Mouse (Mus musculus): ENCODE data around the gene Trim63. TPM values are rescaled to one million over a fixed set of nuclear protein-coding genes. Genes with fewer than 3 reads are reported as not detected.

Gene Trim63
- polyA plus RNA-seq, 2 experiments, result 0.07 TPM; not detected in 1

DNA sequence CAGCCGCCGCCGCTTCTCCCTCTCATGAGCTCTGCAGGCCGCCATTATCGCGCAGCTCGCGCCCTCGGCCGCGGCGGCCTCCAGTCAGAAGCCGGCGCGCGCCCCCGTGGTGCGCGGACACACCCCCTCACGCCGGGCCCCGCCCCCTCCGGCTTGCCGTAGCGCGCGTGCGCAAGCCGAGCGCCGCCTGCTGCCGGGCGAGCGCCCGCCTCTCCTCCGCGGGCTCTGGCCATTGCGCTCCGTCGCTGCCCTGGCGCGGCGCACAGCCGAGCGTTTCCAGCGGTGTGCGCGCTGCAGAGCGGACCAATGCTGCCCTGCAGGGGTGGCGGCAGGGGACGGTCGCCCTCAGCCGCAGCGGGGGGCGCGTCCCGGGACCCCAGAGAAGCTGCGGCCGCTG lies 27.8 kb upstream of the Trim63 start:
- Histone ChIP-seq H3K4me1 (replicated peaks; ENCODE audit: control insufficient read depth in 2 of 2, insufficient read depth in 2 of 2, low read length in 1 of 2) (peaks cover 21 to 29% of the 10 kb centered on the region in 2 experiments), H3K36me3 (replicated peaks; ENCODE audit: control insufficient read depth, insufficient read depth, low read depth) (peaks cover 21% of the 10 kb centered on the region), H3K27me3 (ENCODE audit: control insufficient read depth, insufficient read depth, low read length) (no peaks in the 10 kb centered on the region), H3K4me3 (ENCODE audit: insufficient read depth in 1 of 2, low read depth in 2 of 2, low read length in 2 of 2) (peak overlapping the region; percentile 87 to 97), H3K9ac (replicated peaks) (peak overlapping the region; percentile 99), H3K27ac (peak overlapping the region; percentile 71), H3K4me2 (ENCODE audit: low read depth) (peak overlapping the region; percentile 83), H3K9me3 (ENCODE audit: control insufficient read depth, low read length) (no peaks in the 10 kb centered on the region)
- peak; percentile 80 to 83 (median 81) for DNase-seq (ENCODE audit: low read depth in 3 of 3, low spot score in 3 of 3)
- peak; percentile 89 for ATAC-seq (ENCODE audit: insufficient read depth)
- under 1% methylated on average over 59 of the region's 59 CpGs for whole genome bisulfite sequencing (ENCODE audit: insufficient replicate concordance)
- peak; percentile 27; the same call in 1 of the 2 replicates for TF ChIP-seq CTCF (IDR thresholded peaks at IDR 0.05; ENCODE audit: low read depth)
- no peak for TF ChIP-seq EP300 (IDR thresholded peaks at IDR 0.05; ENCODE audit: low read depth)

DNA sequence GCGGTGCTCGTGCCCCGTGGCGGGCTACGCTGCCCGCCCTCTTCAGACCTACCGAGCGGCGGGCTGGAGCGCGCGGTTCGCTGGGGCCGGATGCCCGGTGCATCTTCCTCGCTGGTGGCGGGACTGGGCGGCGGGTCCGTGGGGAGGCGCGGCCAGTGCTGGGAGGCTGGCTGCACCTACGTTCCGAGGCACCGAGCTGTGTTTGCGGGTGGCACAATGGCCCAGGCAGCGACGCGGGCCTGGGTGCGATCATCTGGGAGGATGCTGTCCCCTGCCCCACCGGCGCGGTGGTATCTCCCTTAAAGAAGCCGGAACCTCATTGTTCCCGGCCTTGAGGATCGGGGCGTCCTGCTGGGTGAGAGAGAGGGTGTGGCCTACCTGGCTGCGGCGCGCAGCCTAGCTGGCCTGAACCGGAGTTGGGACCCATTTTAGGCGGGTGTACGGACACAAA lies 27.3 kb upstream of the Trim63 start, which contains the start of gene Pdik1l:
Gene Pdik1l (minus strand): TSS at position 321 of the 451 bp plus-strand sequence.
- TF ChIP-seq CTCF (IDR thresholded peaks at IDR 0.05; ENCODE audit: low read depth), result no peak; the same call in 1 of the 2 replicates
- TF ChIP-seq EP300 (IDR thresholded peaks at IDR 0.05; ENCODE audit: low read depth), result no peak
- Histone ChIP-seq H3K27me3 (ENCODE audit: control insufficient read depth, insufficient read depth, low read length) (no peaks in the 10 kb centered on the region), H3K27ac (peak within 1 kb of the TSS; percentile 71), H3K4me1 (replicated peaks; ENCODE audit: control insufficient read depth in 2 of 2, insufficient read depth in 2 of 2, low read length in 1 of 2) (peaks cover 21 to 29% of the 10 kb centered on the region in 2 experiments), H3K36me3 (replicated peaks; ENCODE audit: control insufficient read depth, insufficient read depth, low read depth) (peaks cover 18% of the 10 kb centered on the region), H3K9ac (replicated peaks) (peak within 1 kb of the TSS; percentile 99), H3K4me2 (ENCODE audit: low read depth) (peak within 1 kb of the TSS; percentile 83), H3K4me3 (ENCODE audit: insufficient read depth in 1 of 2, low read depth in 2 of 2, low read length in 2 of 2) (peak within 1 kb of the TSS; percentile 87 to 97), H3K9me3 (ENCODE audit: control insufficient read depth, low read length) (no peaks in the 10 kb centered on the region)
- ATAC-seq (ENCODE audit: insufficient read depth) (peak; percentile 75), DNase-seq (ENCODE audit: low read depth in 3 of 3, low spot score in 3 of 3) (peak; percentile 68 to 78 (median 71))
- WGBS (ENCODE audit: insufficient replicate concordance), result under 1% methylated on average over 43 of the region's 43 CpGs

DNA sequence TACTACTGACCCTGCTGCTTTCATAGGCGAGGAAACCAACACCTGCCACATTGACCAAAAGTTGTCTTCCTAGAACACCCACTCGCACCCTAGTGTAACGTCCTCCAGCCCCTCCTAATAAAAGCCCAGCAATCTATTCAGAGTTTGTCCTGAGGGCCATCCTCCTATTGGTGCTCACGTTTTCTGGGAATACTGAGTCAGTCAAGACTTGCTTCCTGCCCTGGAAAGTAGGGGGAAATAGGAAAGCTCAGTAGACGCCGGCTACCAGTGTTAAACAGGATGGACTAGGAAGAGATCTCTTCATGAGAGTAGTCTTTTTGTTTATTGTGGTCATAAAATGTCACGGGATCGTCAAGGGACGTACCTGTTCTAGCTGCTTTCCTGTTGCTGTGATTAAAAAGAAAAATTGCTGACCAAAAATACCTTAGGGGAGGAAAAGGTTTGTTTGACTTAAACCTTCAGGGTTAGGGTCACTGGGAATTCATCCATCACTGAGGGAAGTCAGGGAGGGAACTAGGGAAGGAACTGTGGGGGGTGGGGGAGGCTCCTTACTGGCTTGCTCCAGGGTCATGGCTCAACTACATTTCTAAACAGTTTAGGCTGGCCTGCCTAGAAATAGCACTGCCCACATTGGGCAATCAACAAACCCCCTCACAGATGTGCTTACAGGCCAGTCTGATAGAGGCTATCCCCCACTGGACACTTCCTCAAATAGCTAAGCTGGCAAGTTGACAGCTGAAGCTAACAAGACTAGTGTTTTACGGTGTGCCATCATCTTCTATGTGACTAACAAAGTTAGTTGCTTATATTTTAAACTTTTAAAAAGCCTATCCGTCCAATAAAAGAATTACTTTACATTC lies 26.3 kb upstream of the Trim63 start:
- H3K4me1 ChIP-seq (replicated peaks; ENCODE audit: control insufficient read depth in 2 of 2, insufficient read depth in 2 of 2, low read length in 1 of 2), result peaks cover 21 to 29% of the 10 kb centered on the region in 2 experiments
- H3K4me2 ChIP-seq (ENCODE audit: low read depth), result peak overlapping the region; percentile 83
- WGBS (ENCODE audit: insufficient replicate concordance), result 32% methylated on average over 11 of the region's 11 CpGs
- ATAC-seq (ENCODE audit: insufficient read depth), result no peak
- no peak overlapping the region; the same call in 1 of the 2 replicates for H3K27ac ChIP-seq
- DNase-seq (ENCODE audit: low read depth in 3 of 3, low spot score in 3 of 3), result no peak
- peak overlapping the region; percentile 81 to 97 for H3K4me3 ChIP-seq (ENCODE audit: insufficient read depth in 1 of 2, low read depth in 2 of 2, low read length in 2 of 2)
- no peaks in the 10 kb centered on the region for H3K27me3 ChIP-seq (ENCODE audit: control insufficient read depth, insufficient read depth, low read length)
- TF ChIP-seq CTCF (IDR thresholded peaks at IDR 0.05; ENCODE audit: low read depth) (no peak), EP300 (IDR thresholded peaks at IDR 0.05; ENCODE audit: low read depth) (no peak)
- no peaks in the 10 kb centered on the region for H3K9me3 ChIP-seq (ENCODE audit: control insufficient read depth, low read length)
- peaks cover 8% of the 10 kb centered on the region for H3K36me3 ChIP-seq (replicated peaks; ENCODE audit: control insufficient read depth, insufficient read depth, low read depth)
- peak overlapping the region; percentile 85 for H3K9ac ChIP-seq (replicated peaks)

DNA sequence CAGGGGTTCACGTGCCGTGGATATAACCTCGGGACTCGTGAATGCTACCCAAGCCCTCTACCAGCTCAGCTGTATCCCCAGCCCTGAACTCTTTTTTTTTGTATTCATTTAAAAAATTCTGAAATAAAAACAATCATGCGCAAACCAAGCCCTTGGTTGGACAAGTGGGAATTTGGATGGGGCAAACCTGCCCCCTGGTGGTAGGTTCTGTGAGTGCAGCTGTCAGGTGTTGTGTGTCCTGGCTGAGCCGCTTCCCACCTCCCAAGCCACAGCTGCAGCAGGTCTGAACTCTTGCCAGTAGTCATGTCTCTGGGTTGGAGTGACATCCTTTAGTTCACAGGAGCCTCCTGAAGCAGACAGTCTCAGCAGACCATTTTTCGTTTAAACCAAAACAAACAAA lies 22.9 kb upstream of the Trim63 start:
- TF ChIP-seq CTCF (IDR thresholded peaks at IDR 0.05; ENCODE audit: low read depth) (peak; percentile 96), EP300 (IDR thresholded peaks at IDR 0.05; ENCODE audit: low read depth) (no peak)
- WGBS (ENCODE audit: insufficient replicate concordance), result 19% methylated on average over 7 of the region's 7 CpGs

GRCm38 (mm10) chr4:134293061-134293691 lies 21.7 kb upstream of the Trim63 start:
- Histone ChIP-seq H3K36me3 (replicated peaks; ENCODE audit: control insufficient read depth, insufficient read depth, low read depth) (no peaks in the 10 kb centered on the region), H3K27ac (no peak overlapping the region), H3K27me3 (ENCODE audit: control insufficient read depth, insufficient read depth, low read length) (no peaks in the 10 kb centered on the region), H3K4me1 (replicated peaks; ENCODE audit: control insufficient read depth in 2 of 2, insufficient read depth in 2 of 2, low read length in 1 of 2) (peaks cover 4 to 8% of the 10 kb centered on the region in 2 experiments), H3K9ac (replicated peaks) (no peak overlapping the region), H3K4me3 (ENCODE audit: insufficient read depth in 1 of 2, low read depth in 2 of 2, low read length in 2 of 2) (no peak overlapping the region), H3K4me2 (ENCODE audit: low read depth) (no peak overlapping the region), H3K9me3 (ENCODE audit: control insufficient read depth, low read length) (no peaks in the 10 kb centered on the region)
- ATAC-seq (ENCODE audit: insufficient read depth) (no peak), DNase-seq (ENCODE audit: low read depth in 3 of 3, low spot score in 3 of 3) (no peak)
- TF ChIP-seq EP300 (IDR thresholded peaks at IDR 0.05; ENCODE audit: low read depth), result no peak
- no peak for TF ChIP-seq CTCF (IDR thresholded peaks at IDR 0.05; ENCODE audit: low read depth)
- 56% methylated on average over 18 of the region's 18 CpGs for WGBS (ENCODE audit: insufficient replicate concordance)

More for the DNA sequence above, 22.9 kb upstream of the Trim63 start:
- no peaks in the 10 kb centered on the region for H3K27me3 ChIP-seq (ENCODE audit: control insufficient read depth, insufficient read depth, low read length)
- H3K9me3 ChIP-seq (ENCODE audit: control insufficient read depth, low read length), result no peaks in the 10 kb centered on the region
- ATAC-seq (ENCODE audit: insufficient read depth), result no peak
- H3K4me1 ChIP-seq (replicated peaks; ENCODE audit: control insufficient read depth in 2 of 2, insufficient read depth in 2 of 2, low read length in 1 of 2), result peaks cover 4 to 10% of the 10 kb centered on the region in 2 experiments
- H3K36me3 ChIP-seq (replicated peaks; ENCODE audit: control insufficient read depth, insufficient read depth, low read depth), result no peaks in the 10 kb centered on the region
- peak; percentile 54 to 57 (median 55) for DNase-seq (ENCODE audit: low read depth in 3 of 3, low spot score in 3 of 3)
- no peak overlapping the region for H3K4me2 ChIP-seq (ENCODE audit: low read depth)
- H3K27ac ChIP-seq, result no peak overlapping the region
- H3K4me3 ChIP-seq (ENCODE audit: insufficient read depth in 1 of 2, low read depth in 2 of 2, low read length in 2 of 2), result no peak overlapping the region
- H3K9ac ChIP-seq (replicated peaks), result no peak overlapping the region
